Mouse (Mus musculus) left cerebral cortex, postnatal 4 days (tissue): ENCODE measurements around the gene Acat2. TPM values are rescaled to one million over a fixed set of nuclear protein-coding genes. Genes with fewer than 3 reads are reported as not detected.
"Not testable (repeated sequence)": the region's sequence is repeated elsewhere in the genome, so short reads cannot be mapped to it uniquely, and the experiment has no call there.

Experiments used
- DNase-seq: peaks from one replicate; pipeline ENCODE4 v3.0.0-alpha.2; 2022
- intact Hi-C: fragments of 180-260 bp; cut with DNase I; formaldehyde crosslinking; loops from one replicate; pipeline ENCODE4 v1.15.1; 2025
- total RNA-seq, 2 experiments: library from RNA; stranded (reverse); gene quantifications; 2 replicates each; pipeline ENCODE4 v1.2.3; 2021

Acat2 gene
- total RNA-seq: 100 to 1,000 TPM; 212 to 235 TPM

DNA sequence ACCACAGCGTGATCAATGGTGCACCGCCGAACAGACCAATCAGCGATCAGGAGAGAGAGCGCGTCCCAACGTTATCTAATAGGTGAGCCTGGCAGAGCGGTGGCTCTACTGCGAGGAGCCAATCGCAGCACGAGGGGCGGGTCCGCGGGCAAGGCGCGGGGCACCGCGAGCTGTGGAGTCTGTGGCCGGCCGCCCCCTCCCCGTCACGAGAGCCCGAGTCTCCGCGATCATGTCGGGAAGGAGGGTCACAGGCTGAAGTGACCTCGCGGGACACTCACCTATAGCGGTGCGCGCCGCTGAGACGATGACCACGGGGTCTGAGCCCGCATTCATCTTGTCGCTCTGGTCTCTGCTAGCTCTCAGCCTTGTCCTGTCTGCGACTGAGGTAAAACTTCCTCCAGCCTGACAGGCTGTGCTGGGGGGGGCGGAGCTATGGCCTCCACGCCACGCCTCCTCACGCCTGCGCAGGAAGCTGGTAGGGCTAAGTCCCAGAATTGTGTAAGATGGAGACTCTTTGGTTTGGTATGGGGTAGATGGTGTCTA, at the start of gene Acat2:
TSS of gene Acat2 (minus strand) at position 417 of the 543 bp plus-strand sequence.
- intact Hi-C loops: no loop called here

DNA sequence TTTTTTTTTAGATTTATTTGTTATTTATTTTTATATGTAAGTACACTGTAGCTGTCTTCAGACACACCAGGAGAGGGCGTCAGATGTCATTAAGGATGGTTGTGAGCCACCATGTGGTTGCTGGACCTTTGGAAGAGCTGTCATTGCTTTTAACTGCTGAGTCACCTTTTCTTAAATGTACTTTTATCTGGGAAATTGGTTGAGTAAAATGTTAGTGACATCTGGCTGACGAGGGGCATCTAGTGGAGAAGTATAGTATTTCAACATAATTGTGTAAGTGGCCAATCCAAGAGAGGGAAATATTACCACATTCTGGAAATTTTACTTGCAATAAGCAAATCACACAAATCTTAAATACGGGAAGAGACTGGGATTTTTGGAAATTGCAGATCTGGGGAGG, 49.3 kb upstream of the Acat2 start:
- no peak for DNase-seq
- intact Hi-C loops: no loop called here

More for the DNA sequence above, at the start of gene Acat2:
- peak; percentile 95 for DNase-seq

DNA sequence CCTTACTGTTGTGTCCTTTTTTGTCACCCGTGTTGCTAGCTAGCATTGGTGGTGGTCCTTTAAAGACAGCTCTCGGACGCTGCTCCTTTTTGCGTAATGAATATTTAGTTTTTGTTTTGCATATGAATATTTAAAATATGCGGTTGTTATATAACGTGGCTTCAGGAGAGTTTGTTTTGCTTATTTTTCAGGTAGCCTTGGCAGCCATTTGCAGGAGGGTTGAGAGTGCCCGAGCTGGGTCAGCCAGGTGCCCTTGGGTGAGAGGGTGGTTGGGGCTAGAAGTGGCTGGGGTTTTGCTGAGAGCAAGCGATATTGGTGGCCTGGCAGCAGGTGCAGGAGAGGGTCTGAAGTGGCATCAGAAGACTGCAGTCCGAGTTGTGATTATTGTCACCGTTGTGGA, 48.0 kb upstream of the Acat2 start:
- no peak for DNase-seq
- intact Hi-C loops: no loop called here

DNA sequence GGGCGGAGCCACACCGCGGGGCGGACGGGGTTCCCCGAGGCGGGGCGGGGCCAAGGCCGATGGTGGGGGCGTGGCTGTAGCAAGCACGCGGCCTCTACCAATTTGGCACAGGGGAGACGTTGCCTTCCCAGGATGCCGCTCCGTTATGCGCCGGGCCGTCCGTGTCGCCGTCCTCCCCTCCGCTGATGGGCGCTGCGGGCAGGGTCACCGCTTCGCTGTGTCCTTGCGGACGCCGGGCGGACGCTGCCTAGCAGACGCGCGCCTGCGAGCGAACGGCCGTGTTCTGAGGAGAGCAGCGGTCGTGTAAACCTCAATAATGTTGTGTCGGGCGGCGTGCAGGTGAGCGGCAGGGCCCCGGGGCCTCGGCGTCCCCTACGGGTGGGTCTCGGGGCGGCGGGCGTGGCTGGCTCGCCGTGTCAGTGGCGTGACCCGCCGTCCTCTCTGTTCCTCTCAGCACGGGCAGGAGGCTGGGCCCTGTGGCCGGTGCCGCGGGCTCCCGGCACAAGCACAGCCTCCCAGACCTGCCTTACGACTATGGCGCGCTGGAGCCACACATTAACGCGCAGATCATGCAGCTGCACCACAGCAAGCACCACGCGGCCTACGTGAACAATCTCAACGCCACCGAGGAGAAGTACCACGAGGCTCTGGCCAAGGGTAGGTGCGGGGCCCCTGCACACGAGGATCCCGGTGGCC, 47.3 kb upstream of the Acat2 start:
- intact Hi-C loops: no loop called here
- peak; percentile 99 for DNase-seq

DNA sequence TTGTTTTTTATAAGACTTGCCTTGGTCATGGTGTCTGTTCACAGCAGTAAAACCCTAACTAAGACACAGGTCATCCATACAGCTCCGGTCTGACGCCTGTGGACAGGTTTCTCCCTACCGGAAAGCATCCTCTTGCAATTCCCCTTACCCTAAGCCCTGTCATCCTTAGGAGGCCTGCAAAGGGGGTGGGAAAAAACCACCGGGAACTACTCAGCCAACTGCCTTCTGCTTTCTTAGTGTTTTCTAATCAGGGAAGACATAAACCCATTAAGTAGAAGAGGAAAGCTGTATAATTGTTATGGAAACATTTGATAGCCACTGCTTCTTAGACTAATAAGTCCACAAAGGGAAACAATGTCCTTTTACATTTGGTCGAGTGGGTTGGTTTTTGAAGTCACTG, 46.4 kb upstream of the Acat2 start:
- DNase-seq: no peak
- intact Hi-C loops: no loop called here

DNA sequence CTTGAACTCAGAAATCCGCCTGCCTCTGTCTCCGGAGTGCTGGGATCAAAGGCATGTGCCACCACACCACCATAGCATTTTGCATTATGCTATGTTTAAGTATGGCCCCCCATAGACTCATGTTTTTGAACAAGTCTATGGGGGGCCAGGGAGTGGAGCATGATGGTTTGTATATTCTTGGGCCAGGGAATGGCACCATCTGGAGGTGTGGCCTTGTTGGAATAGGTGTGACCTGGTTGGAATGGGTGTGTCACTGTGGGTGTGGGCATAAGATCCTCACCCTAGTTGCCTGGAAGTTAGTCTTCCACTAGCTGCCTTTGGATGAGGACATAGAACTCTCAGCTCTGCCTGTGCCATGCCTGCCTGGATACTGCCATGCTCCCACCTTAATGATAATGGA, 46.0 kb upstream of the Acat2 start, which contains the start of gene Sod2:
TSS of gene Sod2 (plus strand) at position 301 of the 400 bp plus-strand sequence.
- DNase-seq, intact Hi-C loops: not testable (repeated sequence)

DNA sequence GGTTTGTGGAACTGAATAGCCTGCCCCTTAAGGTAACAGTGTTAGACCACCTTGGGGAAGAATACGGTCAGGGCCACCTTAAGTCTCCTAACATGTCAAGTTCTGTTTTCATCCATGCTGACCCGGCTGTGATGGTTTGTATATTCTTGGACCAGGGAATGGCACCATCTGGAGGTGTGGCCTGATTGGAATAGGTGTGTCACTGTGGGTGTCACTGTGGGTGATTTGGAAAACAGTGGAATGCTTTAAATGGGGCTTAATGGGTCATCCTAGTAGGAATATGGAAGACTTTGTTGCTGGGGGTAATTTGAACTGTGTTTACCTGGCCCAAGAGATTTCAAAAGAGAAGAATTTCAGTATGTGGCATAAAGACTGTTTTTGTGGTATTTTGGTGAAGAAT, 43.9 kb upstream of the Acat2 start:
- DNase-seq: not testable (repeated sequence)

DNA sequence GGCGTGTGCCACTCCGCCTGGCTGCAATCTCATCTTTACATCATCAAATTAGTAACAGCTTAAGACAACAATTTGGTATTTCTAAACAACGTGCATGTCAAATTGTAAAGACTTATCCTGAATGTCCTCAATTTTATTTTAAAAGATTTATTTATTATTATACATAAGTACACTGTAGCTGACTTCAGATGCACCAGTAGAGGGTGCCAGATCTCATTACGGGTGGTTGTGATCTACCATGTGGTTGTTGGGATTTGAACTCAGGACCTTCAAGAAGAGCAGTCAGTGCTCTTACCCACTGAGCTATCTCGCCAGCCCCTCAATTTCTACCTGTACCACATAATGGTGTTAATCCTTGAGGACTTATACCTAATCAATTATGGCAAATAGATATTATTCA, 41.7 kb upstream of the Acat2 start:
- DNase-seq, intact Hi-C loops: not testable (repeated sequence)

More for the DNA sequence above, 43.9 kb upstream of the Acat2 start:
- intact Hi-C loops: not testable (repeated sequence)

DNA sequence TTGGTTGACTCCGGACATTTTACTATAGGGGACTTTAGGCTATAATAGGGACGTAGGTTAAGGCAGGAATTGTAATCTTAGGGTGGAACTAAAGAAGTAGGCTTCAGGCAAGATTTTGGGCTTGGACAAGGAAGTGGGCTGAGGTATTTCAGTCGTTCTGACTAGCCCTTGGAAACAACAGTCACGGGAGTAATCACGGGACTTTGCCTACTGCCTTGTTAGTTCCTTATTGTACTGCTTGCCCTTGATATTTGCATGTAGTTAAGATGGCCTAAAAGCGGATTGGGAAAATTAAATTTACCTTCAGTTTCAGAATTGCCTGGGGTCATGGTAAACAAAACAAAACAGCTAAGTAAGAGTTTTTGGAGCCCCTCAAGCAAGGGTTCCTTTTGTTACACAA, 38.5 kb upstream of the Acat2 start:
- intact Hi-C loops: loop anchor here (5.0 kb wide), 1 partner anchor 202 kb away; no protein-coding TSS in a partner anchor
- no peak for DNase-seq

DNA sequence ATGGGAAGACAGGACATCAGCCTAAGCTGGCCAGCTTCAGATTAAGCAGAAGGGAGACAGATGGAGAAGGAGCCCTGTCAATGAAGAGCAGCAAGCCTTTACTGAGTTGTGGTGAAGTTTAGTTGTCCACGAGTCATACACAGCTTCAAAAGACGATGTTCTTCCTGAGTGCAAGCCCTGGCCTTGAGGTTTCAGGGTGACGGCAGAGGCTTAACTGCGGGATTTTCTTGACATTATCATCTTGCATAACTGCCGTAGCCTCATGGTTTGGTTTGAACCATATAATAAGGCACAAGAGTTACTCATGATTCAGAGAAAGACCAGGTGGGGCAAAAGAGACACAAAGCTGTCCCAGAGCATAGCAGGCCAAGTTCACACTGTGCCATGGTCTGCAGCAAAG, 37.3 kb upstream of the Acat2 start:
- intact Hi-C loops: loop anchor here (5.0 kb wide), 1 partner anchor 201 kb away; no protein-coding TSS in a partner anchor
- no peak for DNase-seq

DNA sequence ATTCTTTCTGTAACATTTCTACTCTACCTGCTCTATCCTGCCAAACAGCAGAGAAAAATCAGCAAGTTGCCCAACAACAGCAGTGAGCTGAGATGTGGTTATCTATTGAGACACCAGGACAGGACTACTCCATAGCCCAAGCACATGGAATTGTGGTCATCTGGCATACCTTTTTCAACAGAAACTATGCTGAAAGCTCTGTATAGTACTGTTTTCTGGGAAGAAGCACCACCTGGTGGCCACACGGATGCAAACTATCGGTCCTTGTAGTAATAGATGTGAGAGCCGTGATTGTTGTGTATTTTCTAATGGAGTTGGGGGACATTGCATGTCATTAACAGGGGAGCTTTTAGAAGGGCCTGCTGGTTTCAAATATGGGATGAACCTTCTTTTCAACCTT, 35.8 kb upstream of the Acat2 start:
- peak; percentile 53 for DNase-seq
- intact Hi-C loops: loop anchor here (5.0 kb wide), 1 partner anchor 199 kb away; no protein-coding TSS in a partner anchor

DNA sequence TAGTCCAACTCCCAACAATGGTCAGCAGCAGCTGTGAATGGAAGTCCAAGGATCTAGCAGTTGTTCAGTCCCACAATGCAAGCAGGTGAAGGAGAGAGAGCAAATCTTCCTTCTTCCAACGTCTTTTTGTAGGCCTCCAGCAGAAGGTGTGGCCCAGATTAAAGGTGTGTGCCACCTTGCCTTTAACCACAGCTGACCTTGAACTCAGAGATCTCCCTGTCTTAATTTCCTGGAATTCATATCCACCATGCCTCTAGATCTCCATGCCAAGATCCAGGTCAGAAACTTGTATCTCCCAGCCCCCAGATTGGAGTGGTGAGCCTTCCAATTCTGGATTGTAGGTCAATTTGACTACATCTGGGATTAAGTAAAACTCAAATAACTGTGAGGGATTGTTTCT, 33.5 kb upstream of the Acat2 start, which contains the start of gene Wtap:
TSS of gene Wtap (minus strand) at position 101 of the 400 bp plus-strand sequence.
- intact Hi-C loops: no loop called here
- no peak for DNase-seq

DNA sequence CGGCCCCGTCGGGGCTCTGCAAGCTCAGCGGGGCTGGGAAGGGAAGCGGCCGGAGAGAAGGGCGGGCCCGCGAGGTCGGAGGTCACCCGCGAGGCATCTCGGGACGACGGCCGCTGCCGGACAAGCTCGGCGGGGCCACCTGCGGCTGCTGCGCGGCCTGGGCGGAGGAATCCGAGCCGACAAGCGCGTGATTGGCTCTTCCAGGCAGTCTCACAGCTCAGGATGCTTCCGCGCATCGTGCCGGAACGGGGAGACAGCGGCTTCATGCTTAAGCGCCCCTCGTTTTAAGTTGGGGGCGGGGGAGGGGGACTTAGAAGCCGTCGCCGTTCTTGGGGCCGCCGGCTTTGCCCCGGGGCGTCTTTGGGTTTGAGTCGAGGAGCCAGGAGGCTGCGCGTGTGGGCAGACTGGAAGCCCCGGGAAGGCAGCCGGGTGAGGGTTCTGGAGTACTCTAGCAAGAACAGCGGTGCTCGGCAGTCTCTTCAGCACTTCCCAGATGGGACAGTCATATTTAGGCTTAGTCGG, 32.0 kb upstream of the Acat2 start:
- peak; percentile 98 for DNase-seq
- intact Hi-C loops: no loop called here

DNA sequence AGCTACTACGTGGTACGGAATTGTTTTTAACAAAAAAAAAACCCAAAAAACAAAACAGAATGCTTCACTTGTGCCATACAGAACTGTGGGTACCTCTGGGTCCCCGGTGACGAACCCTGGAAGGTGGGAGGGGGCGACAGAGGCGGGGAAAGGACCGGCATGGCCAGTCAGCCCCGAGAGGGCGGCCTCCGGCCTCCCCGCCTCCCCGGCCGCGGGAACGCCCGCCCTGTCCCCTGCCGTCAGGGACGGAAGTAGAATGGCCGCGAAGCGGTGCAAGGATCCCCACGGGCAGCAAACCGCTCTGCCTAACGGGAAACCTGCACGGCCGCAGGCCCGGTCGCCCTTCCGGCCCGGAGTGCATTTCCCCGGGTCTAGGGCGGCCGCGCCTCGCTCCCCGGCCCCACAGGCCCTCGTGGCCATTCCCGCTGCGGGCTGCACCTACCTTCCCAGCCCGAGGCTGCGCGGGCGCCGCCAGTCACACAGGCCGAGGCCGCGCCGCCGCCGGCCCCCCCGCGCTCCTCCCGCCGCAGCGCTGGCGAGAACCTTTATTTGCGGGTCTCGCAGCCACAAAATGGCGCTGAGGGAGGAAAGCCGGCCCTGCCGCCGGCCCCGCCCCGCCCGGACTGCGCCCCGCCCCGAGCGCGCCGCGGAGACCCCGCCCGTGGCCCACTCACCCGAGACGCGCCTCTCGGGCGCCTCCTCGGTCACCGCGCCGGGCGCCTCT, 31.2 kb upstream of the Acat2 start:
- intact Hi-C loops: no loop called here

DNA sequence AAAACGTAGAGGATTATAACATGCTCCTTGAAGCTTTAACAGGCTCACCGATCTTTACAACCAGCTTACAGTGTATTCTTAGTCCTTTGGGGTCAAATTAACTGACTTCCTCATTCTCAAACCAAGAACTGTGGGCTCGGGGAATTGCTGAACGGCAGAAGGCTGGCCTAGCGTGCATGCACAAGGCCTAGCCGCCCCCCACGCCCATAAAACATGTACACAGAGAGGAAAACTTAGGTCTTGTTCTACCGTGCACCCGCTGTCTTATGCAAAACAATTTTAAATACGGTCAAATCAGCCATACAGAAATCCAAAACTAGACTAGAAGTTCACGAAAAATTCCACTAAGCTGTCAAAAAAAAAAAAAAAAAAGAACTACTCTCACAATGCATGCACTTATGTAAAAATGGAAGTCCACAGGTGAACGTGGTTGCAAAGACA, 30.7 kb upstream of the Acat2 start:
- no peak for DNase-seq
- intact Hi-C loops: no loop called here

More for the DNA sequence above, 31.2 kb upstream of the Acat2 start:
- peak; percentile 89 for DNase-seq

DNA sequence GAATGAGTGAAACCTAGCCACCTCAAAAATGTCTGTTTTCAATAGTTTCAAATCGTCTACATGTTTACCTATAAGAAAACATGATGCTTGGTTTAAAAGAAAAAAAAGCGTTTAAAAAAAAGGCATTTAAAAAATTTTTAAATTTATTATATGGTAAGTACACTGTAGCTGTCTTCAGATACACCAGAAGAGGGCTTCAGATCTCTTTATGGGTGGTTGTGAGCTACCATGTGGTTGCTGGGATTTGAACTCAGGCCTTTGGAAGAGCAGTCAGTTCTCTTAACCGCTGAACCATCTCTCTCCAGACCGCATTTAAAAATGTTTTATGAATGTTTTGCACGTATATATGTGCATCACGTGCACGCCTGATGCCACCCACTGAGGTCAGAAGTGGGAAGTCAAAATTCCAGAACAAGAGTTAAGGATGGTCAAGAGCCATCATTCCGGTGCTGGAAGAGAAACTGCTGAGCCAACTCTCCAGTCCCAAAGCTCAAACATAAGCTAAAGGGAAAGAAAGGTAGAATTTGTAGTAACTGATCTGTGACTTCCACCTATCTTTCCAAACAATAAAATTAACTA, 30.1 kb upstream of the Acat2 start:
- intact Hi-C loops: no loop called here
- DNase-seq: no peak

DNA sequence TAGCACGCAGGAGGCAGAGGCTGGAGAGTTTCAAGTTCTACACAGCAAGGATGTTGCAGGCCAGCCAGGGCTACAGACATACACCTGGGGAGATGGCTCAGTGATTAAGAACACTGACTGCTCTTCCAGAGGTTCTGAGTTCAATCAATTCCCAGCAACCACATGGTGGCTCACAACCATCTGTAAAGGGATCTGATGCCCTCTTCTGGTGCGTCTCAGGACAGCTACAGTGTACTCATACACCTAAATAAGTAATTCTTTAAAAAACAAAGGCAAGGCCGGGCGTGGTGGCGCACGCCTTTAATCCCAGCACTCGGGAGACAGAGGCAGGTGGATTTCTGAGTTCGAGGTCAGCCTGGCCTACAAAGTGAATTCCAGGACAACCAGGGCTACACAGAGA, 27.5 kb upstream of the Acat2 start:
- DNase-seq, intact Hi-C loops: not testable (repeated sequence)

DNA sequence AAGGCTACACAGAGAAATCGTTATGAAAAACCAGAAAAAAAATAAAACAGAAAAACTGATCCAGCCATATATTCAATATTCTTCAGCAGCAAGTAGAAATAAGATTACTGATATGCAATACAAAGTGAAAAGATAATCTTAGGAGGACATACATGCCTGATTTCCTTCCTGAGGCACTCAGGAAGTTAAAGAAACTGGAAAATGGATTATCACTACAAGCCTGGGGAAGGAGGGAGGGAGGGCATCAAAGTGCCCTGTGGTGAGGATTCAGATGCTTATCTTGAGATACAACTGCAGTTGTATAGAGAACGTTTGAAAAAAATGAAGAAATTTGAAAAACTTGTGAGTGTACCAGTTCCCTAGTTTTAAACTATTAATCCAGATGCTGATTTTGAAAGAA, 23.4 kb upstream of the Acat2 start:
- DNase-seq: no peak
- intact Hi-C loops: no loop called here

DNA sequence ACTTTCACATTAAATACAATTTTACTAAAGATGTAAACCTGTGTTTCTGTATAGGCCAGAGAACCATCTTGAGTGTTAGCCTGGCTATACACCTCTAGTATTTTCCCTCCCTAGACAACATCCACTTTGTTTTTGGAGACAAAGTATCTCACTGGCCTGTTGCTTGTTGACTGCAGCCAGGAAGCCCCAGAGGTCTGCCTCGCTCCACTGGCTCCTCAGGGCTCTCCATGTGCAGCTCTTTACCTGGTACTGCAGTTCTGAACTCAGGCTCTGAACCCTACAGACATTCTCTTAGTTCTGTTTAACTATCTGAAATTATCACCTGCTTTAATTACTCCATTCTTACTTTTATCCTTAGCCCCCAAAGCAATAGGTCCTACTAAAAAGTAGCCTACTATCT, 18.0 kb upstream of the Acat2 start:
- intact Hi-C loops: no loop called here
- DNase-seq: no peak

DNA sequence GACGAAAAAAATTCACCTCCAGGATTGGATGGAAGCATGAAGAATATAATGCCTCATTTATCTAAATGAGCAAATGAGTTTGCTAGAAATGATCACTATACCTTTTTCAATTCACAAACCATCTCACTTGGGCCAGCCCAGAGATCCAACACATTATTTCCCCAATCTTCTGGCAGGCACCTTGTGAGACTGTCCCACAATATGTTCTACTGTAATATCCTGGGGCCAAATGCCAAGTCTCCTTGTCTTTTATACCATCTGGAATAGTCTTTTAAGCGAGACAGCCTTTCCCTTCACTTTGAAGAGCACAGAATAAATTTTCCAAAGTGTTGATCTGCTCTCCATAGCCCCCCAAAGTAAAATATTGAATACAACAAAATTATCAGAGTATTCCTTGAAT, 13.3 kb upstream of the Acat2 start:
- no peak for DNase-seq
- intact Hi-C loops: no loop called here

DNA sequence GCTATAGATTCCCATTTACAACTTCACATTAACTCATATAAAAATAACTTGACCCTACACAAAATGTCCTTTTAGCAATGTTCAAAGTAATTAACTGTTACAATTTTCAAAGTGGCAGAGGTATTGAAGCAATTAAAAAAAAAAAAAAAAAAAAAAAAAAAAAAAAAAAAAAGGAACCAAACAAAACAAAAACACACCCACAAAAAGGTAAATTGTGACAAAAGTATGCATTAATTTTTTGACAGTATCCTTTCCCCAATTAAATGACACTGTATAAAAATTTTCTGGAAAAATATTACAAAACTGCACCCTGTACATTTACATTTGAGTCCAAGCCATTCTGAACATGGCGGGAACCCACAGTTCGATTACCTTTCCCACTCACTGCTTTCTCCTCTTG, 6.6 kb upstream of the Acat2 start:
- intact Hi-C loops: no loop called here
- DNase-seq: no peak
